Mouse (Mus musculus) embryonic facial prominence, embryonic 12.5 days (tissue): ENCODE data around the gene 2210016F16Rik. TPM values are rescaled to one million over a fixed set of nuclear protein-coding genes. Genes with fewer than 3 reads are reported as not detected.
A peak's percentile ranks its signal among the peaks of the same experiment; 100 is the strongest.
"Not testable (repeated sequence)": the region's sequence is repeated elsewhere in the genome, so short reads cannot be mapped to it uniquely, and the experiment has no call there.

Experiments used
- ATAC-seq: fragments of 200-750 bp; cut with Nextera tagmentation; 2 replicates; pipeline ENCODE4 v1.8.0; 2017; ENCODE audit not compliant: insufficient number of reproducible peaks, insufficient read depth, low FRiP score, low TSS enrichment
- H3K27ac ChIP-seq: fragments of 300-500 bp; sonication (generic); 2 replicates; pipeline ENCODE4 v1.5.1; 2016; ENCODE audit warnings: mild to moderate bottlenecking
- H3K27me3 ChIP-seq: fragments of 300-500 bp; sonication (generic); 2 replicates; pipeline ENCODE4 v1.6.1; 2016; ENCODE audit warnings: mild to moderate bottlenecking, moderate library complexity
- H3K36me3 ChIP-seq: fragments of 300-500 bp; sonication (generic); 2 replicates; pipeline ENCODE4 v1.6.1; 2016; ENCODE audit warnings: mild to moderate bottlenecking
- H3K4me1 ChIP-seq: fragments of 300-500 bp; sonication (generic); 2 replicates; pipeline ENCODE4 v1.6.1; 2016
- H3K4me2 ChIP-seq: fragments of 300-500 bp; sonication (generic); replicated peaks from 2 replicates; pipeline ENCODE4 v1.6.1; 2016; ENCODE audit warnings: mild to moderate bottlenecking, moderate library complexity
- H3K4me3 ChIP-seq: fragments of 300-500 bp; sonication (generic); 2 replicates; pipeline ENCODE4 v1.5.1; 2016; ENCODE audit warnings: mild to moderate bottlenecking
- H3K9ac ChIP-seq: fragments of 300-500 bp; sonication (generic); 2 replicates; pipeline ENCODE4 v1.6.1; 2016; ENCODE audit warnings: mild to moderate bottlenecking, moderate library complexity
- H3K9me3 ChIP-seq: fragments of 300-500 bp; sonication (generic); 2 replicates; pipeline ENCODE4 v1.6.1; 2016; ENCODE audit warnings: mild to moderate bottlenecking, moderate library complexity
- WGBS: fragments of 180-500 bp; shearing (Covaris S2); methylation state at CpG from one replicate; pipeline ENCODE4 v1.1.7; 2016; 5-methylcytosine and 5-hydroxymethylcytosine counted together
- polyA plus RNA-seq: library from polyadenylated mRNA; unstranded; fragments of >200 nt; fragmentation: Nextera tagmentation; extraction: Ambion mirVana; gene quantifications from 2 replicates; pipeline ENCODE4 v1.2.1, GENCODE M21; 2016

The 2210016F16Rik gene
- polyA plus RNA-seq, 1 experiment from 2014 or later = 24.3 TPM

- H3K27me3 ChIP-seq = no peaks in the 10 kb centered on the region
- peak; percentile 93 for ATAC-seq
These were observed 17.1 kb upstream of the 2210016F16Rik start, which contains the start of gene Rmi1 for GRCm38 (mm10) chr13:58402003-58402743. Gene Rmi1 (plus strand): TSS chr13:58402248.

DNA sequence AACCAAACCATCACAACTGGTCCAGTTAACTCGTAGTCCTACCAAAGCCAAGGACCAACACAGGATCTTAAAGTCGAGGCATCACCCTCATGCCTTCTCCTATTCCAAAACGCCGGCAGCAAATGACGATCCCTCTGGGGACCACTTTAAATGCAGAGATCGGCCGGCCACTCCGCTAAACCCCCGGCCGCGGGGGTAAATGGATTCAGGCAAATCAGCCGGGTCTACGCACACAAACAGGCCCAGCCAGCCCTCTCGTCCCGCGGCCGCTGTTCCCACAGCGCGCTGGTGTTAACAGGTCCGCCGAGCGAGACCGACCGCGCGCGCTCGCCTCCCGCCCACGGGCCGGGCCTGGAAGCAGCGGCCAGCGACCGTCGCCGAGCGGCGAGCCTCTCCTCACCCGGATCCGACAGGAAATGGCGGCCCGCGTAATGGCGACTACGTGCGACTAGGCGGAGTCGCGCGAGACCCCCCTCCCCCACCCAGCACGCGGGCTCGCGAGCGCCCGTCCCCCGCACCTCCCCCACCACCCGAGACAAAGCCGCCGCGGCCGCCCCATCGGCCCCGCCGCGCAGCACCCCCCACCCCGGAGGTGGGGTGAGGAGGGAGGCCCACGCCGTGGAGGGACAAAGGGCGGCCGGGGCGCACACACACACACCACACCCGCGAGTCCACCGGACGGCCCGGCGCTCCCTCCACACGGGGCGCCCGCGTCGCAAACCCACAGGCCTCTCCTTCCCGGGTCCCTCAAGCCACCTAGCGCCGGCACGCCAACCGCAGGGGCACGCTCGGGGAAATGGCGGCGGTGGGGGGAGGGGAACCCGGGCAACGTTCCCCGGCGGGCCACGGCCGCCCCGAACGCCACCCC, 16.3 kb upstream of the 2210016F16Rik start:
- peaks cover 14% of the 10 kb centered on the region for H3K36me3 ChIP-seq
- under 1% methylated on average over 83 of the region's 100 CpGs for WGBS

More at GRCm38 (mm10) chr13:58402003-58402743, 17.1 kb upstream of the 2210016F16Rik start, which contains the start of gene Rmi1:
- H3K9me3 ChIP-seq = no peaks in the 10 kb centered on the region
- H3K4me1 ChIP-seq = no peaks in the 10 kb centered on the region
- peaks cover 10% of the 10 kb centered on the region for H3K36me3 ChIP-seq
- H3K9ac ChIP-seq = peak within 1 kb of the TSS; percentile 100
- peak within 1 kb of the TSS; percentile 99 for H3K27ac ChIP-seq
- H3K4me3 ChIP-seq = peak within 1 kb of the TSS; percentile 96
- peak within 1 kb of the TSS; percentile 69 for H3K4me2 ChIP-seq
- under 1% methylated on average over 91 of the region's 91 CpGs for WGBS

GRCm38 (mm10) chr13:58400576-58400975, 15.6 kb upstream of the 2210016F16Rik start:
- peak overlapping the region; percentile 96 for H3K4me3 ChIP-seq
- no peak for ATAC-seq
- H3K27me3 ChIP-seq = no peaks in the 10 kb centered on the region
- peak overlapping the region; percentile 100 for H3K9ac ChIP-seq
- no peaks in the 10 kb centered on the region for H3K9me3 ChIP-seq
- peak overlapping the region; percentile 69 for H3K4me2 ChIP-seq
- under 1% methylated on average over 11 of the region's 11 CpGs for WGBS
- peak overlapping the region; percentile 99; the same call in 1 of the 2 replicates for H3K27ac ChIP-seq
- peaks cover 21% of the 10 kb centered on the region for H3K36me3 ChIP-seq
- H3K4me1 ChIP-seq = no peaks in the 10 kb centered on the region

More for the DNA sequence above, 16.3 kb upstream of the 2210016F16Rik start:
- peak overlapping the region; percentile 69 for H3K4me2 ChIP-seq
- no peaks in the 10 kb centered on the region for H3K27me3 ChIP-seq
- no peaks in the 10 kb centered on the region for H3K4me1 ChIP-seq
- H3K27ac ChIP-seq = peak overlapping the region; percentile 99
- H3K9me3 ChIP-seq = no peaks in the 10 kb centered on the region
- peak; percentile 32 for ATAC-seq
- peak overlapping the region; percentile 100 for H3K9ac ChIP-seq
- peak overlapping the region; percentile 96 for H3K4me3 ChIP-seq

DNA sequence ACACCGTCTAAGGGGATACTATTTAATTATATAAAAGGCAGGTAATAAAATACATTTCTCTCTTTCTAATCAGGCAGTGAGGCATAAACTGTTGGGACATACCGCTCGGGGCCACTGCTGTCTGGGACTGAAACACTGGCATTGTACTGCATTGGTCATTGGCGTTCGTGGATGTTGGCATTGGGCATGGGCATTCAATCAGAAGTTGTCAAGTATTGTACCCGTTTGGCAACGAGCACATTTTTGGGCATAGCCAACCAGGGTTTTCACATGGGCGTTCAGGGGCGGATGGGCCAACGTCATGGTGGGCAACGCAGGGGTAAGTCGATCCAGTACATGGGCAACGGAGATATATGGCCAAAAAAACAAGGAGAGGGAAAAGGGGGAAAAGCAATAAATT, 12.6 kb upstream of the 2210016F16Rik start:
- Histone ChIP-seq H3K4me2 (no peak overlapping the region), H3K9ac (no peak overlapping the region), H3K4me1 (no peaks in the 10 kb centered on the region), H3K9me3 (no peaks in the 10 kb centered on the region), H3K27me3 (no peaks in the 10 kb centered on the region), H3K27ac (no peak overlapping the region), H3K36me3 (peaks cover 42% of the 10 kb centered on the region), H3K4me3 (no peak overlapping the region)
- 92% methylated on average over 13 of the region's 13 CpGs for WGBS
- no peak for ATAC-seq

DNA sequence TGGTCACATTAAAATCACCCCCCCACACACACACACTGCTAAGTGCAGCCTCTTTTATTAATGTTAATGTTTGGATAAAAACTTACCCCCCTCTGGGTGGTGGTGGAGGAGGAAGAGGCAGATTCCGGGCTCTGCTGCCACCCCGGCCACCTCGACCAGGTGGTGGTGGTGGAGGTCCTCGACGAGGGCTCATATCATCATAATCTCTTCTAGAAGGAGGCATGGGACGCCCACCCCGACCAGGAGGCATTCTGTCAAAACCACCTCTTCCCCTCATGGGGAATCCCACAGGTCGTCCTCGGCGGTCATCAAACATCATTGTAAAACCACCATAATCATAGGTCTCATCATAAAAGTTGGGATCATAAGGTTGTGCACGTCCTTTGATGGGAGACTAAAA, 9.4 kb upstream of the 2210016F16Rik start:
- H3K9me3 ChIP-seq, H3K4me1 ChIP-seq, H3K27me3 ChIP-seq, H3K27ac ChIP-seq, H3K4me3 ChIP-seq, H3K9ac ChIP-seq, ATAC-seq, H3K4me2 ChIP-seq: not testable (repeated sequence)
- 88% methylated on average over 11 of the region's 11 CpGs for WGBS
- peaks cover 52% of the 10 kb centered on the region for H3K36me3 ChIP-seq

- Histone ChIP-seq H3K4me3 (no peak overlapping the region), H3K9me3 (no peaks in the 10 kb centered on the region), H3K27ac (no peak overlapping the region), H3K9ac (no peak overlapping the region), H3K36me3 (peaks cover 23% of the 10 kb centered on the region), H3K27me3 (no peaks in the 10 kb centered on the region), H3K4me1 (0 out of 2 replicates have a peak, but pooled peaks cover 5% of the 10 kb centered on the region), H3K4me2 (no peak overlapping the region)
- ATAC-seq = no peak
- 86% methylated on average over 2 of the region's 2 CpGs for WGBS
These were observed 4.4 kb upstream of the 2210016F16Rik start for GRCm38 (mm10) chr13:58389324-58389951.

DNA sequence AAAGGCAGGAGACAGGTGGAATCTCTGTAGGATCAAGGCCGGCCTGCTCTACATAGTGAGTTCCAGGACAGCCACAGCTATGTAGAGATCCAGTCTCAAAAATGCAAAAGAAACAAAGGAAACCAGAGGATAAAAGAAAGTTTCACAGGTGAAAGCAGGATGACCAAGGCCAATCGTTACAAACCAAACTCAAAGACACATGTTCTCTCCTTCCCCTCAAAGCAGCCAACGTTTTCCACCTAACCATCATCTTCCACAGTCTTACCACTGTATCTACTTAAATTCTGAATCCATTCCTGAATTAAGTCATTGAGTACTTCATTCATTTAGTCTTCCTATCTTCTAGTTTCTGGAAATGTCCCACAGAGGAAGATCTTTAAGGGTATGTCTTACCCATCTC, 3.4 kb upstream of the 2210016F16Rik start:
- 0 out of 2 replicates have a peak, but pooled peaks cover 10% of the 10 kb centered on the region for H3K4me1 ChIP-seq
- no peak overlapping the region for H3K4me2 ChIP-seq
- H3K27ac ChIP-seq = no peak overlapping the region
- H3K4me3 ChIP-seq = no peak overlapping the region
- H3K9me3 ChIP-seq = no peaks in the 10 kb centered on the region
- 53% methylated on average over 3 of the region's 3 CpGs for WGBS
- H3K27me3 ChIP-seq = no peaks in the 10 kb centered on the region
- H3K9ac ChIP-seq = no peak overlapping the region
- H3K36me3 ChIP-seq = peaks cover 15% of the 10 kb centered on the region
- ATAC-seq = no peak

DNA sequence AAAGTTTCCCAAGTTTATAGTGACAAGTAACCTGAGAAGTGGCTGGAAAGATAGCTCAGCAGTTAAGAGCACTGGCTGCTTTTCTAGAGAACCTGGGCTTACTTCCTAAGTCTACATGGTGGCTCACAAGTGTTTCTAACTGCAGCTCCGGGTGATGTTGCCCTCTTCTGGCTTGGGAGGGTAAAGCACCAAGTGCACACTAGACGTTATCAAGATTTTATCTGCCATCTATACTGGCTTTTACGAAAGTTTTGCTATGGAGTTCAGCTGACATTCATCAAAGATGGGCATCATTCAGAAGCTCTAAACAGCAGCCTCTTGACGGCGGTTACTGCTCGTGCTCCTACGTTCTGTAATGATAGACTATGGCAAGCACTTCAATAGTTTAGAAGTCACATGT, 2.9 kb upstream of the 2210016F16Rik start:
- Histone ChIP-seq H3K27ac (no peak overlapping the region), H3K9me3 (no peaks in the 10 kb centered on the region), H3K4me3 (no peak overlapping the region), H3K4me2 (no peak overlapping the region), H3K36me3 (peaks cover 13% of the 10 kb centered on the region), H3K4me1 (0 out of 2 replicates have a peak, but pooled peaks cover 10% of the 10 kb centered on the region), H3K9ac (no peak overlapping the region), H3K27me3 (no peaks in the 10 kb centered on the region)
- 13% methylated on average over 7 of the region's 7 CpGs for WGBS
- ATAC-seq = no peak

DNA sequence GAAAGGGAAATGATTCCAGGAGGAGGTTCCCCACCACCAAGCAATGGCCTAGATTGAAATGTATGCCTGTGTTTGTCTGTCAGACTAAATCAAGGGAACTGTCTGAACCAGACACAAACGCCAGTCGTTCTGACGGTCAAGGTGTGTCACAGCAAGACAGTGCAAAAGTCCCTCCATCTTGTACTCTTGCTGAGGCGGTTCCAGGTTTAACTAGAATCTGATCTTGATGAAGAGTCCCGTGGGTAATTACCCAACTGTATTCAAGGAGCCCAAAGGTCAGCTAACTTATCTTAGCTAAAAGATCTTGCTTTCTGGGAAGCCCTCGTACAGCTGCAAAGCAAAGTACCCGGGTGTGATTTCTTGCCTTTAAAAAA, 509 bp upstream of the 2210016F16Rik start:
- no peaks in the 10 kb centered on the region for H3K27me3 ChIP-seq
- no peak for ATAC-seq
- peak overlapping the region; percentile 78 for H3K4me2 ChIP-seq
- H3K4me1 ChIP-seq = 0 out of 2 replicates have a peak, but pooled peaks cover 10% of the 10 kb centered on the region
- peak overlapping the region; percentile 62 for H3K4me3 ChIP-seq
- H3K27ac ChIP-seq = 0 out of 2 replicates have a peak overlapping the region, but pooled peaks have one; percentile 24
- peak overlapping the region; percentile 73; the same call in 1 of the 2 replicates for H3K9ac ChIP-seq
- H3K9me3 ChIP-seq = peaks cover 9% of the 10 kb centered on the region
- H3K36me3 ChIP-seq = peaks cover 20% of the 10 kb centered on the region
- 74% methylated on average over 7 of the region's 7 CpGs for WGBS

DNA sequence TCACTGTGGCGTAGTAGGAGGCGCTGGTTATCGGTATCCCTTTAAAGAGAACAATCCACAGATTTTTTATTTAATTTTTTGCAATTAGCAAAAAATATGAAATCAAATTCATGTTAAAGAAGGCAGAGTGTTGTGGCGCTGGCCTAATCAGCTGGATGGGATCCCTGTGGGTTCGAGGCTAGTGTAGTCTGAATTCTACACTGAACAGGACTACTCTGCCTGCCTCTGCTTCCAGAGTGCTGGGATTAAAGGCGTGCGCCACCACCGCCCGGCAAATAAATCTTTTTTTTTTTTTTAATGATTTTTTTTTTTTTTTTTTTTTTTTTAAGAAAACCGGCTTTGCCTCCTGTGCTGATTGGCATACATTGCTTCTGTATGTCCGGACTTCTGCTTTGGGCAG, 654 bp downstream of the 2210016F16Rik start:
- 0 out of 2 replicates have a peak, but pooled peaks cover 10% of the 10 kb centered on the region for H3K4me1 ChIP-seq
- WGBS = 52% methylated on average over 11 of the region's 11 CpGs
- ATAC-seq = no peak

DNA sequence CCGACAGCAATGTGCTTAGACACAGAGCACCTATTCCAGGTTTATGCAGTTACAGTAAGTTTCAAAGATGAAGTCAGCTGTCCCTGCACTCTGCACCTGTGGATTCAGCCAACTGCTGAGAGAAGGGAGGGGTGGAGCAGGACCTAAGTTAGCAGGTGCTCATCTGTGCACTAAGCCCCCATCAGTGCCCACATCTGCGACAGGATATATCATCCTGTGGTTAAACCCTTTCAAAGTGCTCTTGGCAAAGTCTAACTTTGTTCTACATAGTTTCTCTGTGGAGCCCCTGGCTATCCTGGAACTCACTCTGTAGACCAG, 11.9 kb downstream of the 2210016F16Rik start:
- H3K4me2 ChIP-seq = no peak overlapping the region
- 93% methylated on average over 2 of the region's 2 CpGs for WGBS
- H3K4me3 ChIP-seq = no peak overlapping the region
- no peak overlapping the region for H3K27ac ChIP-seq
- no peak overlapping the region for H3K9ac ChIP-seq
- no peak for ATAC-seq
- H3K4me1 ChIP-seq = no peaks in the 10 kb centered on the region
- no peaks in the 10 kb centered on the region for H3K9me3 ChIP-seq
- no peaks in the 10 kb centered on the region for H3K27me3 ChIP-seq
- no peaks in the 10 kb centered on the region for H3K36me3 ChIP-seq

More for the DNA sequence above, 654 bp downstream of the 2210016F16Rik start:
- no peaks in the 10 kb centered on the region for H3K27me3 ChIP-seq
- H3K9me3 ChIP-seq = peaks cover 15% of the 10 kb centered on the region
- peak overlapping the region; percentile 62 for H3K4me3 ChIP-seq
- peak overlapping the region; percentile 73 for H3K9ac ChIP-seq
- peaks cover 24% of the 10 kb centered on the region for H3K36me3 ChIP-seq
- peak overlapping the region; percentile 78 for H3K4me2 ChIP-seq
- no peak overlapping the region for H3K27ac ChIP-seq
